Mouse (Mus musculus) retina, embryonic 14.5 days (tissue): ENCODE measurements around the gene H2afb3.
"Not testable (repeated sequence)": the region's sequence is repeated elsewhere in the genome, so short reads cannot be mapped to it uniquely, and the experiment has no call there.

Source experiments
- DNase-seq: peaks from one replicate; pipeline ENCODE4 v3.0.0-alpha.2; 2015; ENCODE audit warnings: low spot score

H2afb3 gene

GRCm38 (mm10) chrX:120312995-120313394, at the start of gene H2afb3:
H2afb3 (minus strand) TSS chrX:120313095.
- not testable (repeated sequence) for DNase-seq

- DNase-seq: no peak
Observed at GRCm38 (mm10) chrX:120301469-120302175, 11.3 kb downstream of the H2afb3 start.

DNA sequence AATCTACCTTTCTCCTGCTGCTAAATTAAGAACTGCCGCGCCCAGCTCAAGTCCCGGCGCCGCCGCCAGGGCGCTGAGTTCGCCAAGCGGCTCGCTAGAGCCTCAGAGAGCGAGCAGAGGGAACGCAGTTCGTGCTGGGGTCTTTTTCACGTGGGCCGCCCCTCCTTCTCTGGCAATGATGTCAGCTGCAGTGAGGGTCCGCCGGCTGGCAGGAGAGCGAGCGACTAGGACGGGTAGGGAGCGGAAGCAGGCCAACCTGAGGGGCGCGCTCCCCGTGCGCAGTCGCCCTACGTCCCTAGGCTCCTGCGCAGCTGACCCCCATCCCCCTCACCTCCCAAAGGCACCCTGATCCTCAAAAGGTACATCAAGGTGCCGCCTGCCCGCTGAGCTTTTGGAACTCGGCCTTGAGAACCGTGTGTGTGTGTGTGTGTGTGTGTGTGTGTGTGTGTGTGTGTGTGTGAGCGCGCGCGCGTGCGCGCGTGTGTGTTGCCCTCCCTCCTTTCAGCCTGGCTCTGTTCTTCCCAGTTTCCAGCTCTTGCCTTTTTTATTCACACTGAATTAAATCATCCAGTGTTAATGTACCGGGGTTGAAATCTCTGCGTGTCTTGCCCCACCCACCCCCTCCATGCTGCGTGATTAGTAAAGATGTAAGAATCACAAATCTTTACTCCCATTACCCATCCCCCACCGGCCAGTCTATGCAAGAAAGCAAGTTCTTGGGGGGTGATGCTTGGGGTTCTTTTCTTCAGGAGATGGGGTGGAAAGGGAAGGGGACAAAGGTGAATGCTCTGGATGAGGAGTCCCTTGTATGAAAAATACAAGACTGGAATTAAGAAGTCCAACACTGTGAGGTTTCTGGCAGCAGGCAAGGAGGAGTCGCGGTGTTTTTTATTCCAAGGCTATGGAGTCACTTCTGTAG, 19.8 kb downstream of the H2afb3 start:
- DNase-seq: peak; percentile 64

DNA sequence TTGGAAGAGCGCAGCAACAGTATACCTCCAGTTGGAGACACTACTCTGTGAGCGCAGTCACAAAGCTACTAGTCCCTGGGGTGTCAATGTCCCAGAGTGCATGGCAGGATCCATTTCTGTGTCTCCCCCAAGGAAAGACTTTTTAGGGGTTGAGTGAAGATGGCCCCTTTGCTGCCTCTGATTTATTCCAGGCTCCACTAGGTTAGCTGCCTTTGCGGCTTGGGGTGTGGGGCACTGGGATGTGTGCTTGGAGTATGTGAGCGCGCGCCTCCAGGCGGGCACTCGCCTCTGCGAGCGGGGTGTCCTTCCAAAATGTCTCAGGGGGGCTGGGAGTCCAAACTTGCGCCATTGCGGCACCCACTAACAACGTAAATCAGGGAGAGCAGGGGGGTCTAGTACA, 21.2 kb downstream of the H2afb3 start:
- DNase-seq: peak; percentile 33

- DNase-seq: no peak
Observed at GRCm38 (mm10) chrX:120290900-120291280, 22.0 kb downstream of the H2afb3 start.

DNA sequence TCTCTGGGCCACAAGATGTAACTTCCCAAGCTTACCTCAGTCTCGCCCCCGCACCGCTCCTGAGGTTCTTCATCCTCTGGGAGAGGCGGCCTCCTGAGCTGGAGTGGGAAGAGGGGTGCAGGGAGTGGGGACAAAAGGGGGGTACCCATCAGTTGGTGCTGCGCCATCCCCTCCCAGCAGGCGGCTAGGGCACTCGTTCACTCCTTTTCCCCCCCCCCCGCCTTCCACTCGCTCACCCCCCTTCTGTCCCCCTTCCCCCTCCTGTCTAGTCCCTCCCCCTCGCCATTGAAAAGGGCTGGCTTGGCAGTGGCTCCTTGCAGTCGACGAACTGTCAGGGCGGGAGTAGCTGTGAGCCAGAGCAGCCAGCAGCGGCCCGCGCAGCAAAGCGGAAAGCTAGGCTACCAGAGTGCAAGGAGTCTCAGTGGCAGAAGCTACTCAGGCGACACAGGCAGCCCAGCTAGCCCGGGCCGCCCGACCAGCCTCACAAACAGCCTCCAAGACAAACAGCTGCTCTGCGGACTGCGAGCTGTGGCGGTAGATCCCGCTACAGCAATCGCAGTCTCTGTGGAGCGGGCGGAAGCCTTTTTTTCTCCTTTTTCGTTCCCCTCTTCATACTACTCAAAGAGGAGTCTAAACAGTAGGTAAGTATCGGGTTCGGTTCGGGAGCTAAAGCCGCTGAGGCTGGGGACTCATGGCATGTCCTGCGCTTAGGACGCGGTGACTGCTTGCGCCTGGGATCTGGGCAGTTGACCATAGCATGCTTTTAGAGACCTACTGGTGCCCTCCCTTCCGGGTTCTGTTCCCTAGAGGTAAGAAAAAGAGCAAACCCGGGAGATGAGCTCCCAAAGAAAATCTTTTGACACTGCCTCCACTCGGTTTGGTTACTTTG, 22.6 kb downstream of the H2afb3 start, which contains the start of gene Pcdh11x:
TSS of gene Pcdh11x (plus strand) at position 249 of the 889 bp plus-strand sequence.
- peak; percentile 67 for DNase-seq

DNA sequence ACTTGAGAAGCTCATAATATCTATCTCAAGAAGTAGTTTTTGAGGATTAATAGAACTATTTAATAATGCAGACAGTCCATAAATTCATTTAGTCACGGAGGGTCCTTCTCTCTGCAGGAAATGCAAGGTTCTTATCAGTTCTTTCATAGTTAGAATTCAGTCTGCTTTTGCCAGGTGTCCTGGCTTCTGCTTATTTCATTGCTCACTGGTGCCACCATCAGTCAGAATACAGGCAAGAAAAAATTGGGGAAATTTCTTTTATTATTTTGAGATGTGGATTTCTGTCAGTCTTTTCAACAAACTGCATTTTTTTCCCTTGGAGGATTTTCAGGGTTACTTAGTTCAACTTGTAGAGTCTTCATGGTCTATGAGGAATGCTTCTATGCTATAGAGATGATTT, 25.4 kb downstream of the H2afb3 start:
- DNase-seq: peak; percentile 25

DNA sequence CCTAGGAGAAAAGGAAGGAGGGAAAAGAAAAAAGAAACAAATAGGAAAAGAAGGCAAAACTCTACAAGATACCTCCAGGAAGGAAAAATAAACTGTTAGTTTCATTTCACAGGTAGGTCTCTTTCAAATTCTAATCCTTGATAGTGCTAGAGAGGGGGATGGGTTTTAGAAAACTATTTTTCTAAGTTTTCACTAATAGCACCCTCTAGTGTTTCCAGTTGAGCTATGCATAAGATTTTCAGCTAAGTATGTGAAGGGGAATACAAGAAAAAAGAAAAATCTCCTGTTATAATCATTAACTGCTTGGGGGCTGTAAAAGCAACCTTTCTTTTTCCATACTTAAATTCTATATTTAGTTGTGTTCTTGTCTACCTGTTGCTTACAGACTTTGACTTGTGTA, 27.4 kb downstream of the H2afb3 start:
- DNase-seq: peak; percentile 60
